Mouse (Mus musculus) naive thymus-derived CD4-positive, alpha-beta T cell, adult 5 months (primary cell): ENCODE measurements around the gene Adck2. TPM values are rescaled to one million over a fixed set of nuclear protein-coding genes. Genes with fewer than 3 reads are reported as not detected.

Experiments
- polyA plus RNA-seq: library from polyadenylated mRNA; unstranded; fragments of 100-300 nt; shearing (Covaris generic); gene quantifications from one replicate; pipeline ENCODE4 v1.2.1, GENCODE M21; 2017

Adck2 gene
- 45.2 TPM for polyA plus RNA-seq

DNA sequence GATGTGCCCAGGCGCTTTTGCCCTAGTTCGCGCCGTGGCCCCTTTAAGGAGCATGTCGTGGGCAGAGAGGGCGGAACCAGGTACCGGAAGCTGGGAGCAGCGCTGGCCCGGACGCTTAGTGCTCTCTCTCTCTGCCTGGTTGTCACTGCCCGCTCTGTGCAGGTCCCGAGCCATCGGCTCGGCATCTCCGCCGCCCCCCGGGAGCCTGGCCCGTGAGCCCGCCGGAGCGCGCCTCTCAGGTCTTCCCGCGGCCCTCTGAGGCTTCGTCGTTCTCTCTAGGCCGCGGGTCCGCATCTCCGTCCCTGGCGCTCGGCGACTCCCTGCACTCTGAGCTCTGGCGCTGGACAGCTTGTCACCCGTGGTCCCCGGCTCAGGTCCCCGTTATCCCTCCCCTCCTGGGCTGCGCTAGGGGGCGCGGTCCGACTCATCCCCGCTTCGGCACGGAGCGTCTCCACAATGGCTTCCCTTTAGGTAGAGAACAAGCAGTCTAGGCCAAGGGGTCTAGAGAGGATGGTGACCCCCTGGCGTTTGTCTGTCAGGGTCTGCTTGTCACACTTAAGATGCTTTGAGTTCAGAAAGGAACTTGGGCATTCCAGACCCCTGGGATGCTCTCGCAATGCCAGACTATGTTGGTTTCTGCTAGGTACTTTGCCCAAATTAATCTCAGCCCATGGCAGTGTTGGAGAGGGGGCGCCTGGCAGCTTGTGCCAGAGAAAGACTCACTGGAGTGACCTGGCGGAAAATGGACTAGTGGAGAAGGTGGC is at the start of gene Adck2:
Gene Adck2, plus strand, starts transcription at position 83 of the 764 bp plus-strand sequence.

DNA sequence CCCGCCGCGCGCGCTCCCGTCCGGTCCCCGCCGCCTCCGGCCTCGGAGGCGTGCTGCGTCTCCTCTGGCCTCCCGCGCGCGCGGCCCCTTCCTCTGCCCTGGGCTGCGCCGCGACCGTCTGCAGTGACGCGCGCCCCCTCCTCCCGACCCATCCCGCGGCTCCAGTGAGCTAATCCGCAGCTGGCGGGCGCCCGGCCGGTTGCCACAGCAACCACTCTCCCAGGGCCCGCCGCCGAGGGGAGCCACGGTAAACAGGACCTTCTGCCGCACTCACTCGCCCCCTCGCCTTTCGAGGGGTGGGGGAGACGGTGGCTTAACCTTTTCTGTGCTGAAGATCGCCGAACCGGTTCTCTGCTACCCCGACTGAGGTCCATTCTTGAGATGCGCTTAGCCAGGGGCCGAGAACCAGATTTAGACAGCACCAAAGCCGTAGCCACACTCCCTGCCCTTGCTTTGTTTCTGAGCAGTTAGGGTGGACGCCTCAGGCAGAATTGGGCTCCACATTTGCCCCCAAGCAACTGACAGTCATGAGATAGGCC is 15.9 kb upstream of the Adck2 start, which contains the start of gene Dennd2a:
Gene Dennd2a, minus strand, starts transcription at position 145 of the 539 bp plus-strand sequence.

GRCm38 (mm10) chr6:39585517-39585916 is 11.8 kb downstream of the Adck2 start, which contains the start of gene Gm42420:
Gm42420 (plus strand) TSS chr6:39585753.

DNA sequence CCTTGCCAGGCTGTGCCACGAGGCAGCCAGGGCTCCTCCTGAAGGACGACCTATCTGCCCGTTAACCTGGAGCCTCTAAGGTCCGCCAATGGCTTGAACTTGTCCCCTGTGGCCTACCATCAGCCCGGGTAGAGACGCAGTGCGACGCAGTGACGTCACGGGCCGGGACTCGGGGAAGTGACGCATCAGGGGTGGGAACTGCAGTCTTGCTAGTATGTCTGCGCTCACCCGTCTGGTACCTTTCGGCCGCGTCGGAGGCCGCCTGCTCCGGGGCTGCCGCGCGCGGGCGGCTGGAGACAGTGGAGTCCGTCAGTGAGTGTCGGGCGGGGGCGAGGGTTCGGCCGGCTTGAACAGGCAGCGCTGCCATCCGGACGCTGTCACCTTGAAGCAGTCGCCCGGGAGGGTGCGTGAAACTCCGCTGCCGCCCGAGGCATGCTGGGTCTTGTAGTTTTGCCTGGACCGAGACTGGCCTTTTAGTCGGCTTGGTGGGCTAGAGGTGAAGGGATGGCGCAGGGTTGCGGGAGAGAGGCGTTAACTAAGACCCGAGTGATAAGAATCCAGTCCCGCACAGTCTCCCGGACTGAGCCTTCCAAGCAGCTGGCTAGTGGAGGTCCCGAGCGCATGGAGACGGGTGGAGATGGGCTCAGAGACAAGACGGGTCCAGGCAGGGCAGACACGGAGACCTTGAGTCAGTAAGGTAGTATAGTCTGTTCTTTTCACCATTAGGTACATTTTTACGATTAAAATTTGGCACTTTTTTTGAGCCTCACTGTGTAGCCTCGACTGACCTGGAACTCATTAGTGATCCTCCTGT is 18.9 kb downstream of the Adck2 start, which contains the start of gene Ndufb2:
Gene Ndufb2, plus strand, starts transcription at position 174 of the 814 bp plus-strand sequence.

Other genes starting within 250 kb of the Adck2 start
- 45.1 TPM for gene Slc37a3, start 196.2 kb upstream of the Adck2 start, polyA plus RNA-seq
- gene Rab19, start 192.7 kb upstream of the Adck2 start, polyA plus RNA-seq, result 12.1 TPM
- 231 TPM for gene Mkrn1, start 153.4 kb upstream of the Adck2 start, polyA plus RNA-seq
- 0.25 TPM for gene Dennd2a, start 16.0 kb upstream of the Adck2 start, polyA plus RNA-seq
- gene Gm42420, start 11.9 kb downstream of the Adck2 start, polyA plus RNA-seq, result 3.4 TPM
- gene Ndufb2, start 18.7 kb downstream of the Adck2 start, polyA plus RNA-seq, result 88.6 TPM
- 23.8 TPM for gene Braf, start 151.6 kb downstream of the Adck2 start, polyA plus RNA-seq
- gene Mrps33, start 237.1 kb downstream of the Adck2 start, polyA plus RNA-seq, result 74.4 TPM